Mouse (Mus musculus): ENCODE results near the gene Ddo.

The Ddo gene

GRCm38 (mm10) chr10:40716713-40717112, 86.9 kb downstream of the Ddo start:
- no peak for DNase-seq (ENCODE audit: low read depth, low spot score)

GRCm38 (mm10) chr10:40718362-40718761, 88.6 kb downstream of the Ddo start:
- no peak for DNase-seq (ENCODE audit: low read depth, low spot score)

GRCm38 (mm10) chr10:40719062-40719461, 89.3 kb downstream of the Ddo start:
- no peak for DNase-seq (ENCODE audit: low read depth, low spot score)

GRCm38 (mm10) chr10:40720883-40721282, 91.1 kb downstream of the Ddo start:
- no peak for DNase-seq (ENCODE audit: low read depth, low spot score)

GRCm38 (mm10) chr10:40724342-40724741, 94.5 kb downstream of the Ddo start:
- no peak for DNase-seq (ENCODE audit: low read depth, low spot score)

- no peak for DNase-seq (ENCODE audit: low read depth, low spot score)
These were observed 95.3 kb downstream of the Ddo start for GRCm38 (mm10) chr10:40725066-40725465.

GRCm38 (mm10) chr10:40725471-40725870, 95.7 kb downstream of the Ddo start:
- no peak for DNase-seq (ENCODE audit: low read depth, low spot score)

- no peak for DNase-seq (ENCODE audit: low read depth, low spot score)
These were observed 96.6 kb downstream of the Ddo start for GRCm38 (mm10) chr10:40726288-40726902.

GRCm38 (mm10) chr10:40726989-40727388, 97.2 kb downstream of the Ddo start:
- DNase-seq (ENCODE audit: low read depth, low spot score): no peak

GRCm38 (mm10) chr10:40730200-40730599, 100.4 kb downstream of the Ddo start:
- DNase-seq (ENCODE audit: low read depth, low spot score): no peak
